Mouse (Mus musculus) leukemia stem cell, adult 10-12 weeks (primary cell): ENCODE results near the gene Gm11939. TPM values are rescaled to one million over a fixed set of nuclear protein-coding genes. Genes with fewer than 3 reads are reported as not detected.

Experiments
- polyA plus RNA-seq: library from polyadenylated mRNA; stranded (reverse); fragments of >175 nt; gene quantifications from 2 replicates; pipeline ENCODE4 v1.2.3, GENCODE M21; 2012; ENCODE audit warnings: low replicate concordance

The Gm11939 gene
- not detected in 2 replicates for polyA plus RNA-seq

DNA sequence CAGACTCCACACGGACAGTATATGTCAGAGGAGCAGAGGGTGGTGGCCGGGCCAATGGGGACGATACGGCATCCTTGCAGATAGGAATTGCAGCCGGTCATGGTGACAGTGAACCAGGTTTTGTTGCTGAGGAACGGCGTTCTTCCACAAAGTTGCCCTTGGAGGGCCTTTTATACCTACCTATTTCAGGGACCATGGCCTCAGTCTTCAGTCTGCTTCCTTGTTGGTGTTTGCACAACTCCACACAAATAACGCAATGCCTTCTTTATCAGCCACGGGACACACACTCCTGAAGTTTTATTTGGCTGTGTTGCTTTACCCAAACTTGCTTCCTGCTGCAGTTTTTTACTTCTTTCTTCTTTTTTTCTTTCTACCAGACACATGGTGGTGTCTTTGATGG is at the start of gene Gm11939:
Gene Gm11939, minus strand, starts transcription at position 101 of the 400 bp plus-strand sequence.

DNA sequence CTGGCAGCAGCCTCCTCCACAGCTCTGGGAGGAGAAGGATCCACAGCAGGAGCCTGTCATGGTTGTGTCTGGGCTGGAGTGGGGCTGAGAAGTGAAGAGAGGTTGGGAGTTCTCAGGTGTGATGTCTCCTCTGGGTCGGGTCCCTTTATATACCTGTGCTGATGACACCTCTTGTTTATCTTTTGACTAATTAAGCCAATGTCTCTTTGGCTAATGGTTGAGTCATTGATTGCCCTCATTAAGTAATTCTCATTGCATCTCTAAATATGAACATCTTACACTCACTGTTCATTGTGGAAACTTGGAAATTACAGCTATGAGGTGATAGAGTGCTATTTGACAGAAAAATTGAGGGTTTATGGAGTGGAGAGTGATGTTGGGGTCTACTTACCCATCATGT is 43.9 kb upstream of the Gm11939 start, which contains the start of gene Gm11938:
Gene Gm11938, minus strand, starts transcription at position 101 of the 400 bp plus-strand sequence.

GRCm38 (mm10) chr11:99597742-99598141 is 38.5 kb upstream of the Gm11939 start, which contains the start of gene Krtap9-3:
Krtap9-3 (minus strand) TSS chr11:99598105.

GRCm38 (mm10) chr11:99590981-99591380 is 31.7 kb upstream of the Gm11939 start, which contains the start of gene Krtap1-3:
Krtap1-3 (minus strand) TSS chr11:99591339.

DNA sequence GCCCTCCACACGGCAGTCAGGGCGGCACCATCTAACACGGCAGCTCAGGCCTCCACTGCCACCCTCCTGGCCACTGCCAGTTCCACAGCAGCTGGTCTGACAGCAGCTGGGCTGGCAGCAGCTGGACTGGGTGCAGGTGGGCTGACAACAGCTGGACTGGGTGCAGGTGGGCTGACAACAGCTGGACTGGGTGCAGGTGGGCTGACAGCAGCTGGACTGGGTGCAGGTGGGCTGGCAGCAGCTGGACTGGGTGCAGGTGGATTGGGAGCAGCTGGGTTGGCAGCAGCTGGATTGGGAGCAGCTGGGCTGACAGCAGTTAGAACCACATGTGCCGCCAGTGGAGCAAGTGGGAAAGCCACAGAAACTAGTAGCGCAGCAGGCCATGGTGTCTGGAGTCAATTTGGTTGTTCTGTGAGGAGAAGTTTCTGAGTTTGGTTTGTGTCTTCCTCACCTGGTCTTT is 24.0 kb upstream of the Gm11939 start, which contains the start of gene Krtap1-4:
Gene Krtap1-4, minus strand, starts transcription at position 410 of the 460 bp plus-strand sequence.

GRCm38 (mm10) chr11:99580636-99581035 is 21.4 kb upstream of the Gm11939 start, which contains the start of gene Krtap1-5:
Krtap1-5 (minus strand) TSS chr11:99581016.

DNA sequence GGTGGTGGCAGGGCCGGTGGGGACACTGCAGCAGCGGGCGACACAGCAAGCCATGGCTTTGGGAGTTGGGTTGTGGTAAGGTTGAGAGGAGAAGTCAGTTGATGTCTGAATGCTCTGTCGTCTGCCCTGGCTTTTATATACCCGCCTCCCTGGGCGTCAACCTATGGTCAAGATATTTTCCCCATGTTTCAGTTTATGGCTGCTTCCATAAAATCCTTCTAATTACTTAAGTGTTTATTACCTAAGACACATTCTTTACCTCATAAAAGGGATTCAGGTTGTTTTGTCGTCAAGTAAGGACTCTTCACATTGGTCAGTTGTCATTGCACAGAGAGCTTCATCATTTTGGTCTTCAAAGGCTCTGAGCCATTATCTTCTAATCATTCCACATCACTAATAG is 7.3 kb upstream of the Gm11939 start, which contains the start of gene Krtap3-1:
Gene Krtap3-1, minus strand, starts transcription at position 101 of the 400 bp plus-strand sequence.

GRCm38 (mm10) chr11:99556753-99557152 is 2.5 kb downstream of the Gm11939 start, which contains the start of gene Krtap3-2:
Krtap3-2 (minus strand) TSS chr11:99556853.

GRCm38 (mm10) chr11:99550765-99551164 is 8.5 kb downstream of the Gm11939 start, which contains the start of gene Krtap3-3:
Krtap3-3 (minus strand) TSS chr11:99550865.

GRCm38 (mm10) chr11:99521288-99521860 is 37.9 kb downstream of the Gm11939 start, which contains the start of gene Krt39:
Krt39 (minus strand) TSS chr11:99521338.

Other genes with a start within 250 kb of the Gm11939 start
- not detected in 2 replicates for gene Krt25, start 236.5 kb downstream of the Gm11939 start, polyA plus RNA-seq
- gene Krt26, start 221.5 kb downstream of the Gm11939 start, polyA plus RNA-seq: not detected in 2 replicates
- gene Krt27, start 208.4 kb downstream of the Gm11939 start, polyA plus RNA-seq: not detected in 2 replicates
- gene Krt28, start 184.6 kb downstream of the Gm11939 start, polyA plus RNA-seq: not detected in 2 replicates
- gene Krt10, start 170.1 kb downstream of the Gm11939 start, polyA plus RNA-seq: 1.0 and 5.4 TPM in 2 replicates
- gene Krt12, start 137.2 kb downstream of the Gm11939 start, polyA plus RNA-seq: not detected in 2 replicates
- gene Krt20, start 121.3 kb downstream of the Gm11939 start, polyA plus RNA-seq: not detected in 2 replicates
- not detected in 2 replicates for gene Krt23, start 66.3 kb downstream of the Gm11939 start, polyA plus RNA-seq
- gene Krt39, start 38.1 kb downstream of the Gm11939 start, polyA plus RNA-seq: not detected in 2 replicates
- gene Krt40, start 16.3 kb downstream of the Gm11939 start, polyA plus RNA-seq: not detected in 2 replicates
- not detected in 2 replicates for gene Krtap3-3, start 8.6 kb downstream of the Gm11939 start, polyA plus RNA-seq
- not detected in 2 replicates for gene Krtap3-2, start 2.6 kb downstream of the Gm11939 start, polyA plus RNA-seq
- not detected in 2 replicates for gene Krtap3-1, start 7.2 kb upstream of the Gm11939 start, polyA plus RNA-seq
- not detected in 2 replicates for gene Krtap1-5, start 21.6 kb upstream of the Gm11939 start, polyA plus RNA-seq
- not detected in 2 replicates for gene Krtap1-4, start 24.2 kb upstream of the Gm11939 start, polyA plus RNA-seq
- gene Krtap1-3, start 31.9 kb upstream of the Gm11939 start, polyA plus RNA-seq: not detected in 2 replicates
- gene Krtap9-3, start 38.6 kb upstream of the Gm11939 start, polyA plus RNA-seq: not detected in 2 replicates
- gene Gm11938, start 43.8 kb upstream of the Gm11939 start, polyA plus RNA-seq: not detected in 2 replicates
- not detected in 2 replicates for gene Gm11937, start 50.7 kb upstream of the Gm11939 start, polyA plus RNA-seq
- not detected in 2 replicates for gene Krtap2-4, start 55.4 kb upstream of the Gm11939 start, polyA plus RNA-seq
- gene Gm11562, start 61.0 kb upstream of the Gm11939 start, polyA plus RNA-seq: not detected in 2 replicates
- gene Krtap4-1, start 68.8 kb upstream of the Gm11939 start, polyA plus RNA-seq: not detected in 2 replicates
- not detected in 2 replicates for gene Krtap4-2, start 75.6 kb upstream of the Gm11939 start, polyA plus RNA-seq
- not detected in 2 replicates for gene Krtap4-7, start 84.6 kb upstream of the Gm11939 start, polyA plus RNA-seq
- gene Gm11555, start 90.8 kb upstream of the Gm11939 start, polyA plus RNA-seq: not detected in 2 replicates
- not detected in 2 replicates for gene Gm11563, start 99.5 kb upstream of the Gm11939 start, polyA plus RNA-seq
- gene Krtap4-6, start 106.5 kb upstream of the Gm11939 start, polyA plus RNA-seq: not detected in 2 replicates
- gene Gm14190, start 131.3 kb upstream of the Gm11939 start, polyA plus RNA-seq: not detected in 2 replicates
- not detected in 2 replicates for gene Gm14180, start 174.8 kb upstream of the Gm11939 start, polyA plus RNA-seq
- gene Gm11595, start 213.4 kb upstream of the Gm11939 start, polyA plus RNA-seq: not detected in 2 replicates
- gene Krtap4-8, start 221.2 kb upstream of the Gm11939 start, polyA plus RNA-seq: not detected in 2 replicates
- not detected in 2 replicates for gene Krtap4-9, start 225.7 kb upstream of the Gm11939 start, polyA plus RNA-seq
- gene Gm11596, start 234.0 kb upstream of the Gm11939 start, polyA plus RNA-seq: not detected in 2 replicates
- 0.86 TPM in 1 of 2 replicates, not detected in the other for gene Gm11569, start 239.5 kb upstream of the Gm11939 start, polyA plus RNA-seq
- gene Gm11554, start 245.0 kb upstream of the Gm11939 start, polyA plus RNA-seq: not detected in 2 replicates